Mouse (Mus musculus): ENCODE data around the gene Cers5. TPM values are rescaled to one million over a fixed set of nuclear protein-coding genes. Genes with fewer than 3 reads are reported as not detected.
"Not testable (repeated sequence)": the region's sequence is repeated elsewhere in the genome, so short reads cannot be mapped to it uniquely, and the experiment has no call there.

The Cers5 gene
- total RNA-seq, 1 experiment from 2014 or later, result 61.7 TPM

DNA sequence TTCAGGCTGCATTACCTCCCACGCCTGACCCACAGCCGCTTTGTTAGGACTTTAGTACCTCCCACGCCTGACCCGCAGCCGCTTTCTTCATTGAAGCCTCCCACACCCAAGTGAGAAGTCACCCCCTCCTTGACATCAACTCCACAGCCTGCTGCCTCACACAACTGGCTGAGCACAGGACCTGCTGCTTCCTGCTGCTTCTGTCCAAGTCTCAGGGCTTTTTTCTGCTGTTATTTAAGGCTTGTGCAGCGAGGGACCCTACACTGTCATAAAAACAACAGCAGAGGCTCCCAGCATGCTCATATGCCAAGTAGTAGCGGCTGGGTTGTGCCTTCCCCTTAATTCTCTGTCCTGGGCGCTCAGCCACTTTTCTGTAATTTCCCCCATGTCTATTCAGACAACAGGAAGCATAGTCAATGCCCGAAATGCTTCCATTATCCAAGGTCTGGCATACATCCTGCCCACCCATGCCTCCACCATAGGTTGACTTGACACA, 15.0 kb upstream of the Cers5 start:
- no peak for DNase-seq

DNA sequence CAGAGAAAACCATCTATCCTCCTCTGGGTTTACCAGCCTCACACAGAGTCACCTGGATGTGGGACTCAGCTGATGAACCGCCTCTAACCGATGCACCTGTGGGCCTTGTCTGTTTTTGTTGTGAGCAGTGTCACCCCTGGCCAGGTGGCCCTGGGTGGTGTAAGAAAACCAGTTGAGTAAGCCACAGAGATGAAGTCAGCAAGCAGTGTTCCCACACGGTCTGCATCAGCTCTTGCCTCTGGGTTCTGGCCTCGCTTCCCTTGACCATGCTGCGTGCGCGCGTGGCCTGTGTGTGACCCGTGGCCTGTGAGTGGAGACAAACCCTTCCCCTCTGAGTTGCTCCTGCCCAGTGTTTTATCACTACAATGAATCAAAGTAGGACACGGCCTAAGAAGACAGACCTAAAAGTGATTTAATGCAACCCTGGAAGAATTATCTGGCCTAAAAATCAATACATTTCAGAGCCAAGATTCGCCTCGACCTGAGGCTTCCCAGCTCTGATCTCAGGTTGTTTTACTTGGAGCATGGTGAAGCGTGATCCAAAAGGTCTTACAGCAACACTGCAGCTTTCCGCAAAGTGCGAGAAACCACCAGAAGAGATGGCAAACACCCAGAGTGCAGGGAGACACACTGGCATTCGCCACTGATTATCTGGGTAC, 6.1 kb upstream of the Cers5 start:
- DNase-seq, result no peak

DNA sequence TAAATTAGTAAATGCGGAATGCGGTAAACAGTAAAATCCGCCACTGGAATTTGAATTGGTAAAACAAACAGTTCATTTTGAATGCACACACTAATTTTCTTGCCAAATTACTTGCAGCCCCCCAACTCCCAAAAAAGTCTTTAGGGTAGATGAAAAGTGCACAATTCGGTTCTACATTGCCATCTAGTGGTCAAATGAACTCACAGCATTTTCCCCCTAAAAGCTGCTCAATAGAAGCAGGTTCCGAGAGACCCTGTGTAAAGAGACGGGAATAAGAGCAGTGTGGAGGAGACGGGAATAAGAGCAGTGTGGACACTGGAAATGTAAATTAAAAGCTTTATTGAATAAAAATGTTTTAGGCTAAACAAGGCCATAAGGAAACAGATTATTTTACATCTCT, 5.5 kb upstream of the Cers5 start:
- no peak for DNase-seq

DNA sequence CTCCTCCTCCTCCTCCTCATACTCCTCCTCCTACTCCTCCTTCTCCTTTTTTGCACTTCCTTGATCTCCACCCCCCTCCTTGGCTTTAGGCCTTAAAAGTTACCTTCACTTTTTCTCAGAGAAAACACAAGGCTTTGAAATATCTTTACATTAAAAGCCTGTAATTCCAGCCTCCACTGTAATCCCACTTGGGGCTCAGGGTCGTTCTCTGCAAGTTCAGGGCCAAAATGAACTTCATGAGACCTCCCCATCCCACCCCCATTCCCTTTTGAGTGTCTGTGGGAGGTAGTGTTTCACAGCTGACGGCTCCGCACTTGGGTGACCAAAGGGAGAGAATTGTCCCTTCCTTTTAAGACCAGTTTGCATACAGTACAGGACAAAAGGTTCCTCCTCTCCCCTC, 240 bp upstream of the Cers5 start:
- DNase-seq, result no peak

DNA sequence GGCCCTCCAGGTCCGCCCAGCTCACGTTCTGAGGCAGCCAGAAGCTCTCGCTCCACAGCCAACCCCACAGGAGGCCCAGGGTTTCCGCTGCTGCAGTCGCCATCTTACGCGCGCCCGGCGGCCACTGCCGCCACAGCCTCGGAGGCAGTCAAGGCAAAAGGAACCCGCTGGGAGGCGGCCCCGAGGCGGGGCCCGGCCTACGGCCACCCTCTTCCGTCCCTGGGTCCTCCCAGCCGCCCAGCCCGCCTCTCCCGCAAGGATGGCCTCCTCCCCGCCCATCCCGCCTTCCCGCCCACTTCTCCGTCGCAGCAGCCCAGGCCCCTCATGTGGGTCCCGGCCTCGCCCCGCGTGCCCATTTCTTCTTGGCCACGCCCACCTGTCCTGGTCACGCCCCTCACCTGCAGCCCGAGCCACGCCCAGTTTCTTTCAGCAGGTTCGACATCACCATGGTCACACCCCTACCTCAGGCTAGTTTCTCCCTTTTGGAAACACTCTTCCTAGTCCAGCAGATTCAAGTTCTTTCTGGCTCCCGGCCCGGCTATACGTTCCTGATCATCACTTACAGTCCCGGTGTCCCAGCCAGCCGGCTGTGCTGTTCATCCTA, 306 bp downstream of the Cers5 start:
- peak; percentile 93 for DNase-seq

DNA sequence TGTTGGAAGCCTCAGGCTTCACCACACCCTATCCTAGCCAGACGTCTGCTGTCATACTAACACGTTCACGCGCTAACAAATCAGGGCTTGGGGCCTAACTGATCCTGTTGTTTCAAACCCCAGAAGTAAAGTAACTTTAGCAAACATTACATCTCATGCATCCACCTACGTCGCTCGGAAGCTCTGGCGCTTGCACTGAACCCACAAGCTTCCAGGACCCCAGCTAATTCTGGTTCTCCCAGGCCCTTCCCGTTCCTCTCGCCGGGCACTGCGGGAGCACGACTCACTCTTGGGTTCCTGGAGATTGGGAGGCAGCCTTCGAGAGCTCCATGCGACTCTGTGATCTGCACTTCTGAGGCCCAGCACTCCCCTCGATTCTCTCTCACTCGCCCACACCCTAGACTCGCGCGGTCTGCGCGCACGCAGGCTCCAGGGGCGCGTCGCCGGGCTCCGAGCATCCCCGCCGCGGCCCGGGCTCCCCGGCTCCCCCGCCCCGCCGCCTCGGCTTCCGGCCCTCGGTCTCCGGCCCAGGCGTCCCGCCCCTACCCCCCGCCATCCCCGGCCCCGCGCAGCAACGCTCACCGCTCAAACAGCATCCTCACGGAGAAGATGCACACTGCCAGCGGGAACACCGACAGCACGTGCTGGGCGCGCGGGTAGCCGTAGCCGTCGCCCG, 946 bp downstream of the Cers5 start:
- DNase-seq, result peak; percentile 5

DNA sequence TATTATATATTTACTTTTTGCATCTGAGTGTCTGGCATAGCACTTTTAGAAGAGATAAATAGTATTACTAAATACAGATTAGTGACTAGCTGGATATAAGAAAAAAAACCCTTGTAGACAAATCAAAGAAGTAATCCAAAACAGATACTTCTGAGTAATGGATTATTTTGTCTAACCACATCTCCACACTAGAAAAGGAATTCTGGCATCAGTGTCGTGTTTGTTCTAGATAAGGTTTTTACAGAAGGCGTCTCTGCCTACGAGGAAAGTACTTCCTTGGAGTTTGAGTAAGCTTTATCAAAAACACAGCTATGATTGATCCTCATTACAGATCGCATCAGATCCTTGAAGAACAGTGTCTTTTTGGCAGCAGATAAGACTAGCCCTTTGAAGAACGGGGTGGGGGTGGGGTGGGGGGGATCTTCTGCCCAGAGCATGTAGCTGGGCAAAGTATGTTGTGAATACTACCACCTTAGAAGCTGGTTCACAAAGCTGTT, 1.6 kb downstream of the Cers5 start:
- DNase-seq, result no peak

DNA sequence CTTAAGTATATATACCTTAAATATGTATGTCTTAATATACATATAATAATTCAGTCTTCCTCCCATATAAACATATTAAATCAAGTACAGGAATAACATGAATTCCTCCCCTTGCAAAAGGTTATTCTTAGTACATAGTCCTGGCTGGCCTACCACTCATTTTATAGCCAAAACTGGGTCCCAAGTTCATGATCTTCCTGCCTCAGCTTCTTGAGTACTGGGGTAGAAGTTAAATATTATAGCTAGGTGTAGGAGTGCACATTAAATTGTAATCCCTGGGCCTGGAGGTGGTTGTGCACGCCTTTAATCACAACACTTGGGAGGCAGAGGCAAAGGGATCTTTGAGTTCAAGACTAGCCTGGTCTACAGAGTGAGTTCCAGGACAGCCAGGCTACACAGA, 3.9 kb downstream of the Cers5 start:
- no peak for DNase-seq

DNA sequence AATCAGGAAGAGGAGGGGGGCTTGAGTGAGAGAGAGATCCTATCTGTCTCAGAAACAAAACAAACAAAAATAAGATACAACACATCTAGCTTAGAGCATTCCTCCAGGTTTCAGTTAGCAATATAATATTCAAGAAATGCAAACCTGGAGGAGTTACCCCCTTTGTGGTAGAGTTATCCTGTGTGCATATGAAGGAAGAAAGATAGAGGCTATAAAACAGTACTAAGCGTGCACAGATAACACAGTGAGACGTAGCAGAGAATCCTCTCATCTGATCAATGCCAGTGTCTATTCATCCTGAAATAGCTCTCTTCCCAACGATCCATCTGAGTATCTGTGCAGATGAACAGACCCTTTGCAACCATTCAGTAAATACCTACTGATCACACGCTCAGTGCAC, 5.2 kb downstream of the Cers5 start:
- DNase-seq, result no peak

DNA sequence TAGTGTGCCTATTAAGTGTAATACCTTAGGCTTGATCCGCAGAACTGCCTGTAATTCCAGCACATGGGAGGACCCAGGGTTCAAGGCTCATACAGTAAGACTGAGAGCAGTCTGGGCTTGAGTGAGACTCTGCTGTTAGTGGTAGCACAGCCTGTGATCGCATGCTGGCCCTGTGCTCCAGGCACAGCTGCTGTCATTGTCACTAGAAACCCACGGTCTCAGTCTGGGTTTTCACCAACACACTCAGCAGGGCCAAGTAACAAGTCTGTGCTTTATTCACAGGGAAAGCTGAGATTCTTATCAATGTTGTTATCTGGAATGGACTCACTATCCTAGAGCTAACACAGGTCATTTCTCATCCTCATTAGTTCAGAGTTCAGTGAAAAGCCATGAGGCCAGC, 18.5 kb downstream of the Cers5 start:
- no peak for DNase-seq

DNA sequence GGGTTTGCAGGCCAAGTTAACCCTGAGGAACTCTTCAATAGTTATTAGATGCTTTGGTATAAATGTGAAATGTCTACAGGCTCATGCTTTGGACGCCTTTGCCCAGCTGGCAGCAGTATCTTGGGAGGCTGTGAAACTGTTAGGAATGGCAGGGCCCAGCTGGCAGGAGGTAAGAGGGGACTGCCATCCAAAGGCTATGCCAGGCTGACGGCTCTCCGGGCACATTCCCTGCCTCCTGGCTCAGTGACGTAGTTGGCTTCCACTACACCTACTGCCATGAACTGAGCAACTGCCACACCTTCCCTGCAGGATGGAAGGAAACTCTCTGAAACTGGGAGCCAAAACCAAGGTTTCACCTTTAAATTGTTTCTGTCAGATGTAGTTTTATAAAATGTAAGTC, 32.5 kb downstream of the Cers5 start:
- DNase-seq, result no peak

DNA sequence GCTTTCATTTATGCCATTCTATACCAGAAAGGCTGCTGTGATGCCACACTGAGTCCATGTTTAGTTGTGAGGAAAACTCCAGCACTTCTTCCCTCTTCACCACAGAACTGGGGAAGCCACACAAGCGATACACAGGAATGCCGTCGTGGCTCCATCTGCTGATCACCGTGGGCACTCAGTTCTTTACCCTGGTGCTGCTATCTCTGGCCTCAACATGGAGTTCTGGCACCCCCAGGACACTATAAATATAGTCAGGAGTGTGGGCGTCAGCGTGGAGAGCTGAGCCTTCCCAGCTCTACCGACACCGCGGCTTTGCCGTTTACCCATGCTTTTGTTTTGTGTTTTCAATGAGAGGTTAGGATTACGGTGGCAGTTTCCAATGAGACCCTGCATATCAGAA, 36.0 kb downstream of the Cers5 start:
- DNase-seq, result no peak

DNA sequence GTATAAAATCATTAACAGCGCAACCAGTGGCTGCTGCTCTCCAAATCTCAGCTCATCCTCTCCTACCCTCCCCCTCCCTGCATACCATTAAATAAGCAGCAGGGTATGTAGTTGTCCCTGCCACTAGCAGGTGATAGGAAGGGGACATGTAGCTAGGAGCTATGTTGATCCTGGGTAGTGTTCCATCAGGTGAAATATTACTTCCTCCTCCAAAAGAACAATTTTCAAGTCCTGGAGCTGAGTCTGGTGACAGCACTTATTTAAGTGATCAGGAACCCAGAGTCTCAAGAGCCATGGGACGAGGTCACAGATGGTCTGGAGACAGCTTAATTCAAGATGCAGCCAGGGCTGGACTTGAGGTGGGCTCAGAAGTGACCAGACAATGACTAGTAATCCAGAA, 37.1 kb downstream of the Cers5 start:
- DNase-seq, result peak; percentile 100

DNA sequence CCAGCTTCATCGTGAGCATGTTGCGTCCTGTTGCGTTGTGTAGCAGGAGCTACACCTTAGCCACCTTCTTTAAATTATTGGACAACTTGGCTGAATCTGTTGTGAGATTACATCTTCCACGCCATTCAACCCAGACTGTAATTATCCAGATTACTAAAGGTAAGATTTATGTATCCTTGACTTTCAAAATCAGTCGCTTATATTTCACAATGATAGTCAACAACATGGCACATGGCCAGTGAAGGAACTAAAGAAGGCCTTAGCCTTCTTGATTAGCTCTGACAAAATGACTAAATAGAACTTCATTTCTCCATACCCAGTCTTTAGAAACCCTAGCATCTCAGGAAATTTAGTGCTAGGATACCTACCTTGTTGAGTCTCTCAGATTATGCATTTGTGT, 39.5 kb downstream of the Cers5 start:
- DNase-seq, result no peak

DNA sequence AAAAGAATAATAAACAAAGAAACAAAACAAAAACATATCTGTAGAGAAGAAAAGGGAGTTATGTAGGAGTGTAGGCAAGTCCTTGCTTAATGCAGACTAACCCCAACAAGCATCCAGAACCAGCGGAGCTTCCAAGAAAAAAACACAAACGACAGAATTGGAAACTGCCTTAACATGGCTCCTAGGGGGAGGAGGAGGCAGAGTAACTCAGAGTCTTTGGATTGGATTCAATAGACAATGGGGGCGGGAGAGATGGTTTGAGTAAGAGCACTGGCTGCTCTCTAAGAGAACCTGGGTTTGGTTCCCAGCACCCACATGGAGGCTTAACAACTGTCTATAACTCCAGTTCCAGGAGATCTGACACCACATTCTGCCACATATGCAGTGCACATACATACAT, 41.0 kb downstream of the Cers5 start:
- no peak for DNase-seq

DNA sequence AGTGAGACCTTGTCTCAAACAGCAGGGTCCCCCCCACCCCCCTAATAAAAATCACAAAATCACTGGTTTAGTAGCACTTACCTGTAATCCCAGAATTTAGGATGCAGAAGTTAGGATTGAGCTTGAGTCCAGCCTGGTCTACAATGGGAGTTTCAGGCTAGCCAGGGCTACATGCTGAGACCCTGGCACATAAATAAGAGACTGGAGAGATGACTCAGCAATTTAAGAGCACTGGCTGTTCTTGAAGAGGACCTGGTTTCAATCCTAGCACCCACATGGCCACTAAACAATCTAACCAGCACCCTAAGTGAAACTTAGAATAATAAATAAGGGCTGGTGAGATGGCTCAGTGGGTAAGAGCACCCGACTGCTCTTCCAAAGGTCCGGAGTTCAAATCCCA, 41.5 kb downstream of the Cers5 start:
- DNase-seq, result no peak

DNA sequence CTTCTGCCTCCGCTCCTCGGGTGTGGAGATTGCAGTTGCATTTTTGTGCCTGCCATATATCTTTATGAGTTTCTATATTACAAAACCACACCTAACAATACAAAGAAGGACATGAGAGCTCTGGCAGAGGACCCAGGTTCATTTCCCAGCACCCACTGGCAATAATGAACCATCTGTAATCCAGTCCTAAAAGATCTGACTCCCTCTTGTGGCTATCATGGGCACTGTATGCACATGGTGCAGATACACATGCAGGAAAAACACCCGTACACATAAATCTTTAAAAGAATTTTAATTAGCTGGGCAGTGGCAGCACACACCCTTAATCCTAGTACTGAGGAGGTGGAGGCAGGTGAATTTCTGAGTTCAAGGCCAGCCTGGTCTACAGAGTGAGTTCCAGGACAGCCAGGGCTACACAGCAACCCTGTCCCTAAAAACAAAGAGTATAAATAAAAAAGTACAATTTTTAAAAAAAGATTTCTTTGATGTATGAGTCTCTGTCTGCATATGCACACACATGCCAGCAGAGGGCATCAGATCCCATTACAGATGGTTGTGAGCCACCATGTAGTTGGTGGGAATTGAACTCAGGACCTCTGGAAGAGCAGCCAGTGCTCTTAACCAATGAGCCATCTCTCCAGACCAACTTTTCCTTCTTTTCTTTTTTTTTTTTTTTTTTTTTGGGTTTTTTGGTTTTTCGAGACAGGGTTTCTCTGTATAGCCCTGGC, 43.5 kb downstream of the Cers5 start:
- no peak for DNase-seq

DNA sequence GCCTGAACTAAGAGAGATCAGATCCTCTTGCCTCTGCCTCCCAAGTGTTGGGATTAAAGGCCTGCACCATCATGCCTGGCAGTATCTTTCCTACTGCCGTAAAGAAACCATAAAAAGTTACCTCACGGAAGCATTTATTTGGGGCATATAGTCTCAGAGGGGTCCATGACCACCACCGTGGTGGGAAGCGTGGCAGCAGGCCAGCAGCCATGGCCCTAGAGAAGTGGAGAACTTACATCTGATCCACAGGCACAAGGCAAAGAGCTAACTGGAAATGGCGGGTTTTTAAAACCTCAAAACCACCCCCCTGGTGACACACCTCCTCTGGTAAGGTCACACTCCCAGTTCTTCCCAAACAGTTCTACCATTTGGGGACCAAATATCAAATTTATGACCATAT, 44.5 kb downstream of the Cers5 start:
- DNase-seq, result no peak

DNA sequence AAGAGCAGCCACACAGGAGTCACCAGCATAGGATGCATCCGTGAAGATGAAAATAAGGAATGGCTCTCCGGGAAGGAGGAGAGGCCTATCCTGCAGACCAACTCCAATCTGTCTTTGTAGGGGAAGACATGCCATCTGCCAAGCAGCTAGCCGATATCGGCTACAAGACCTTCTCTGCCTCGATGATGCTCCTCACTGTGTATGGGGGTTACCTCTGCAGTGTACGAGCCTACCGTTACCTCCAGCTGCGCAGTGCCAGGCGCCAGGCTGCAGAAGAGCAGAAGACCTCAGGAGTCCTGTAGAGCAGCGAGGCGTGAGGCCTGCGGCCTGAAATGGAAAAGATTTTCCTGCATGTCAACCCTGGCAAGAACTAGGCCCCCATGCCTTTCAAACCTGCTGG, 45.2 kb downstream of the Cers5 start:
- no peak for DNase-seq

DNA sequence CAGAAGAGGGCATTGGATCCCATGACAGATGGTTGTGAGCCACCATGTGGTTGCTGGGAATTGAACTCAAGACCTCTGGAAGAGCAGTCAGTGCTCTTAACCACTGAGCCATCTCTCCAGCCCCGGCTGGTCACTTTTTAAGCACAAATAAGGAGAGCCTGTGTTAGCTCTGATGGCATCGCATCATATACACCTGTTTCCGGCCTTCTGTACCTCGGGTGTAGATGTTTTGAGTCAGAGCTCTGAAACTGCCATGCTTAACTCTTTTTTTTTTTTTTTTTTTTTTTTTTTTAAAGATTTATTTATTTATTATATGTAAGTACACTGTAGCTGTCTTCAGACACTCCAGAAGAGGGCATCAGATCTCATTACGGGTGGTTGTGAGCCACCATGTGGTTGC, 45.6 kb downstream of the Cers5 start:
- DNase-seq, result not testable (repeated sequence)

DNA sequence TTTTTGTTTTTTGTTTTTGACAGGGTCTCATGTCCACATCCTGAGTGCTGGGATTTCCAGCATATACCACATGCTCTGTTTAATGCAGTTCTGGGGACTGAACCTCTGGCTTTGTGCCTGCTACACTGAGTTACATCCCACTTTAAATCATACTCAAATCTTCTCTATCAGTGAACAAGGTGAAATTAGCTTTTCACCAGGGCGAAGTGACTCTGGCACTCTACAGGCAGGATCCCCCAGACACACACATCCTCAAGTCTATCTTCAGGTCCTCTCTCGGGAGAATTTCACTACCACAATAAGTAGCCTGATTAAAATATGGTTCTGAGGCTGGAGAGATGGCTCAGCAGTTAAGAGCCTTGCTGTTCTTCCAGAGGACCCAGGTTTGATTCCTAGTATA, 46.1 kb downstream of the Cers5 start:
- DNase-seq, result no peak

DNA sequence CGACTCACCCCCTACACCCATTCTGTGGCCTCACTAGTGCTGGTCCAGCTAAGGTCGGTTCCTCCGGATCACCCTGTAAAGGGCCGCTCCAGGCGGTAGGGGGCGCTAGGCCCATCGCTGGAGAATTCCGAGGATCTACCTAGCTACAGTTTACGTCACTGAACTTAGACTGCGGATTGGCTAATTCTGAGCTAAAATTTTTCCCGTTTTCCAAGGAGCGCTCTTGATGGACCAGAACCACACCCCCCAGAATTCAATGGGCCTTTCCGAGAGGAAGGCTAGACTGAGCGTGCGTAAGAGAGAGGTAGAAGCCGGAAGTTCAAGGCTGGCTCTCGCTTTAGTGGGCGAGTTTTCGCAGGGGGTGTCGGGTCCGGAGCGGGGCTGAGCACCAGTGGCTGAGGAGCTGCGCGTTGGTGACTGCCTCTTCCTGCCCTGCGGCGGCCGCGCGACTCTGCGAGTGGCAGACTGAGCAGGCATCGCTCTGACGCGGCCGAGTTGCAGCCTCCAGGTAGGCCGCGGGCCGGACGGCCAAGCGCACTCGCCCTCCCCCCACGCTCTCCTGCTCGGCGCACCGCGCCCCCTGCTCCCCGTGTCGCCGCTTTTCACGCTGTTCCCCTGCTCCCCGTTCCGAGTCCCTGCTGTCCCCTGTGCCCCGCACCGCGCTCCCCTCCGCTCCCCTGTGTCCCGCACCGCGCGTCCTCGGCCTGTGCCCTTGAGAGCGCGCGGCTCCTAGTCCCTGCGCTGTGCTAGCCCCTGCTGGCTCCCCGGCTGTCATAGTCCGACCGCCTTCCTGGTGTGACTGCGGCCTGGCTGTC, 47.1 kb downstream of the Cers5 start, which contains the start of gene Cox14:
Gene Cox14, plus strand, starts transcription at position 278 of the 815 bp plus-strand sequence.
- peak; percentile 91 for DNase-seq

All from adrenal gland, postnatal 25 days (tissue).